Mouse (Mus musculus): Measurements from ENCODE around the gene Pdc. TPM values are rescaled to one million over a fixed set of nuclear protein-coding genes. Genes with fewer than 3 reads are reported as not detected.

Pdc gene
- not detected for polyA plus RNA-seq (2014; fragmentation: Illumina TruSeq; extraction: RNeasy Lipid Tissue Mini Kit (QIAGEN cat#74804); ENCODE audit: insufficient read depth, low read depth, low replicate concordance)

GRCm38 (mm10) chr1:150319205-150319604, at the start of gene Pdc:
Pdc (plus strand) TSS chr1:150319417.

Other genes with a start within 250 kb of the Pdc start
- 3.4 TPM for gene Ptgs2, start 219.4 kb upstream of the Pdc start, polyA plus RNA-seq (2014; fragmentation: Illumina TruSeq; extraction: RNeasy Lipid Tissue Mini Kit (QIAGEN cat#74804); ENCODE audit: insufficient read depth, low read depth, low replicate concordance)
- 72.0 TPM for gene Tpr, start 73.4 kb downstream of the Pdc start, polyA plus RNA-seq (2014; fragmentation: Illumina TruSeq; extraction: RNeasy Lipid Tissue Mini Kit (QIAGEN cat#74804); ENCODE audit: insufficient read depth, low read depth, low replicate concordance)
- gene Odr4, start 73.7 kb downstream of the Pdc start, polyA plus RNA-seq (2014; fragmentation: Illumina TruSeq; extraction: RNeasy Lipid Tissue Mini Kit (QIAGEN cat#74804); ENCODE audit: insufficient read depth, low read depth, low replicate concordance) = 19.0 TPM
- gene Prg4, start 146.7 kb downstream of the Pdc start, polyA plus RNA-seq (2014; fragmentation: Illumina TruSeq; extraction: RNeasy Lipid Tissue Mini Kit (QIAGEN cat#74804); ENCODE audit: insufficient read depth, low read depth, low replicate concordance) = 3.5 TPM

Measured in lung, adult 10 weeks (tissue).